Mouse (Mus musculus): Measurements from ENCODE around the gene Dkk3. TPM values are rescaled to one million over a fixed set of nuclear protein-coding genes. Genes with fewer than 3 reads are reported as not detected.
A peak's percentile ranks its signal among the peaks of the same experiment; 100 is the strongest.

Gene Dkk3
- polyA plus RNA-seq, 1 experiment from 2014 or later = 35.1 TPM

- 0 out of 2 replicates have a peak overlapping the region, but pooled peaks have one; percentile 28 for H3K27ac ChIP-seq (ENCODE audit: low read length)
- ATAC-seq = peak; percentile 47
- no peaks in the 10 kb centered on the region for H3K36me3 ChIP-seq (ENCODE audit: control insufficient read depth, insufficient read depth, low read length)
- peak overlapping the region; percentile 39 for H3K4me3 ChIP-seq (ENCODE audit: low read depth, low read length)
- 1% methylated on average over 23 of the region's 23 CpGs for WGBS
- peaks cover 11% of the 10 kb centered on the region for H3K4me1 ChIP-seq (ENCODE audit: control insufficient read depth, insufficient read depth, low read length)
- peak overlapping the region; percentile 55 for H3K9ac ChIP-seq (ENCODE audit: low read depth, low read length)
- H3K4me2 ChIP-seq (ENCODE audit: low read length) = peak overlapping the region; percentile 54
- peaks cover 14% of the 10 kb centered on the region for H3K27me3 ChIP-seq (ENCODE audit: control insufficient read depth, insufficient read depth, low read depth, low read length)
- H3K9me3 ChIP-seq (replicated peaks; ENCODE audit: control insufficient read depth, low read length, poor library complexity, severe bottlenecking) = no peaks in the 10 kb centered on the region
Observed at GRCm38 (mm10) chr7:112158316-112158741, 528 bp downstream of the Dkk3 start.

- WGBS = 13% methylated on average over 23 of the region's 23 CpGs
- H3K36me3 ChIP-seq (ENCODE audit: control insufficient read depth, insufficient read depth, low read length) = no peaks in the 10 kb centered on the region
- peaks cover 14% of the 10 kb centered on the region for H3K27me3 ChIP-seq (ENCODE audit: control insufficient read depth, insufficient read depth, low read depth, low read length)
- peak overlapping the region; percentile 54 for H3K4me2 ChIP-seq (ENCODE audit: low read length)
- H3K27ac ChIP-seq (ENCODE audit: low read length) = 0 out of 2 replicates have a peak overlapping the region, but pooled peaks have one; percentile 28
- peak overlapping the region; percentile 39 for H3K4me3 ChIP-seq (ENCODE audit: low read depth, low read length)
- peak overlapping the region; percentile 55 for H3K9ac ChIP-seq (ENCODE audit: low read depth, low read length)
- peaks cover 11% of the 10 kb centered on the region for H3K4me1 ChIP-seq (ENCODE audit: control insufficient read depth, insufficient read depth, low read length)
- peak; percentile 41 for ATAC-seq
- H3K9me3 ChIP-seq (replicated peaks; ENCODE audit: control insufficient read depth, low read length, poor library complexity, severe bottlenecking) = no peaks in the 10 kb centered on the region
Observed at GRCm38 (mm10) chr7:112157584-112158315, 1.1 kb downstream of the Dkk3 start.

GRCm38 (mm10) chr7:112155194-112155593, 3.7 kb downstream of the Dkk3 start:
- no peak for ATAC-seq
- no peaks in the 10 kb centered on the region for H3K36me3 ChIP-seq (ENCODE audit: control insufficient read depth, insufficient read depth, low read length)
- no peaks in the 10 kb centered on the region for H3K9me3 ChIP-seq (replicated peaks; ENCODE audit: control insufficient read depth, low read length, poor library complexity, severe bottlenecking)
- peaks cover 8% of the 10 kb centered on the region for H3K4me1 ChIP-seq (ENCODE audit: control insufficient read depth, insufficient read depth, low read length)
- H3K9ac ChIP-seq (ENCODE audit: low read depth, low read length) = no peak overlapping the region
- WGBS = 27% methylated on average over 1 of the region's 1 CpGs
- no peak overlapping the region for H3K4me2 ChIP-seq (ENCODE audit: low read length)
- peaks cover 14% of the 10 kb centered on the region for H3K27me3 ChIP-seq (ENCODE audit: control insufficient read depth, insufficient read depth, low read depth, low read length)
- no peak overlapping the region for H3K27ac ChIP-seq (ENCODE audit: low read length)
- no peak overlapping the region for H3K4me3 ChIP-seq (ENCODE audit: low read depth, low read length)

- no peak overlapping the region for H3K9ac ChIP-seq (ENCODE audit: low read depth, low read length)
- no peak overlapping the region for H3K4me3 ChIP-seq (ENCODE audit: low read depth, low read length)
- no peak overlapping the region for H3K4me2 ChIP-seq (ENCODE audit: low read length)
- peaks cover 8% of the 10 kb centered on the region for H3K4me1 ChIP-seq (ENCODE audit: control insufficient read depth, insufficient read depth, low read length)
- peaks cover 14% of the 10 kb centered on the region for H3K27me3 ChIP-seq (ENCODE audit: control insufficient read depth, insufficient read depth, low read depth, low read length)
- H3K27ac ChIP-seq (ENCODE audit: low read length) = no peak overlapping the region
- WGBS = 87% methylated on average over 4 of the region's 4 CpGs
- no peaks in the 10 kb centered on the region for H3K9me3 ChIP-seq (replicated peaks; ENCODE audit: control insufficient read depth, low read length, poor library complexity, severe bottlenecking)
- ATAC-seq = no peak
- no peaks in the 10 kb centered on the region for H3K36me3 ChIP-seq (ENCODE audit: control insufficient read depth, insufficient read depth, low read length)
Observed at GRCm38 (mm10) chr7:112154445-112154844, 4.4 kb downstream of the Dkk3 start.

GRCm38 (mm10) chr7:112149113-112149512, 9.7 kb downstream of the Dkk3 start:
- no peaks in the 10 kb centered on the region for H3K27me3 ChIP-seq (ENCODE audit: control insufficient read depth, insufficient read depth, low read depth, low read length)
- no peak overlapping the region for H3K9ac ChIP-seq (ENCODE audit: low read depth, low read length)
- H3K4me1 ChIP-seq (ENCODE audit: control insufficient read depth, insufficient read depth, low read length) = no peaks in the 10 kb centered on the region
- no peak overlapping the region for H3K27ac ChIP-seq (ENCODE audit: low read length)
- no peak overlapping the region for H3K4me2 ChIP-seq (ENCODE audit: low read length)
- no peaks in the 10 kb centered on the region for H3K36me3 ChIP-seq (ENCODE audit: control insufficient read depth, insufficient read depth, low read length)
- 92% methylated on average over 10 of the region's 10 CpGs for WGBS
- ATAC-seq = no peak
- H3K4me3 ChIP-seq (ENCODE audit: low read depth, low read length) = no peak overlapping the region
- no peaks in the 10 kb centered on the region for H3K9me3 ChIP-seq (replicated peaks; ENCODE audit: control insufficient read depth, low read length, poor library complexity, severe bottlenecking)

GRCm38 (mm10) chr7:112147979-112148378, 10.9 kb downstream of the Dkk3 start:
- WGBS = 87% methylated on average over 2 of the region's 2 CpGs
- no peak overlapping the region for H3K4me2 ChIP-seq (ENCODE audit: low read length)
- no peak overlapping the region for H3K9ac ChIP-seq (ENCODE audit: low read depth, low read length)
- no peak overlapping the region for H3K27ac ChIP-seq (ENCODE audit: low read length)
- H3K4me1 ChIP-seq (ENCODE audit: control insufficient read depth, insufficient read depth, low read length) = 0 out of 2 replicates have a peak, but pooled peaks cover under 1% of the 10 kb centered on the region
- H3K9me3 ChIP-seq (replicated peaks; ENCODE audit: control insufficient read depth, low read length, poor library complexity, severe bottlenecking) = no peaks in the 10 kb centered on the region
- no peaks in the 10 kb centered on the region for H3K36me3 ChIP-seq (ENCODE audit: control insufficient read depth, insufficient read depth, low read length)
- no peaks in the 10 kb centered on the region for H3K27me3 ChIP-seq (ENCODE audit: control insufficient read depth, insufficient read depth, low read depth, low read length)
- no peak for ATAC-seq
- H3K4me3 ChIP-seq (ENCODE audit: low read depth, low read length) = no peak overlapping the region

GRCm38 (mm10) chr7:112144646-112145179, 14.1 kb downstream of the Dkk3 start:
- H3K27ac ChIP-seq (ENCODE audit: low read length) = no peak overlapping the region
- WGBS = 35% methylated on average over 11 of the region's 11 CpGs
- no peaks in the 10 kb centered on the region for H3K27me3 ChIP-seq (ENCODE audit: control insufficient read depth, insufficient read depth, low read depth, low read length)
- H3K4me1 ChIP-seq (ENCODE audit: control insufficient read depth, insufficient read depth, low read length) = 0 out of 2 replicates have a peak, but pooled peaks cover 2% of the 10 kb centered on the region
- H3K4me2 ChIP-seq (ENCODE audit: low read length) = no peak overlapping the region
- H3K9ac ChIP-seq (ENCODE audit: low read depth, low read length) = no peak overlapping the region
- no peak overlapping the region for H3K4me3 ChIP-seq (ENCODE audit: low read depth, low read length)
- ATAC-seq = no peak
- no peaks in the 10 kb centered on the region for H3K9me3 ChIP-seq (replicated peaks; ENCODE audit: control insufficient read depth, low read length, poor library complexity, severe bottlenecking)
- no peaks in the 10 kb centered on the region for H3K36me3 ChIP-seq (ENCODE audit: control insufficient read depth, insufficient read depth, low read length)

- Histone ChIP-seq H3K27ac (ENCODE audit: low read length) (no peak overlapping the region), H3K4me1 (ENCODE audit: control insufficient read depth, insufficient read depth, low read length) (0 out of 2 replicates have a peak, but pooled peaks cover 2% of the 10 kb centered on the region), H3K9ac (ENCODE audit: low read depth, low read length) (no peak overlapping the region), H3K36me3 (ENCODE audit: control insufficient read depth, insufficient read depth, low read length) (no peaks in the 10 kb centered on the region), H3K27me3 (ENCODE audit: control insufficient read depth, insufficient read depth, low read depth, low read length) (no peaks in the 10 kb centered on the region), H3K9me3 (replicated peaks; ENCODE audit: control insufficient read depth, low read length, poor library complexity, severe bottlenecking) (no peaks in the 10 kb centered on the region), H3K4me2 (ENCODE audit: low read length) (no peak overlapping the region), H3K4me3 (ENCODE audit: low read depth, low read length) (no peak overlapping the region)
- 53% methylated on average over 4 of the region's 4 CpGs for WGBS
- no peak for ATAC-seq
Observed at GRCm38 (mm10) chr7:112143978-112144377, 14.9 kb downstream of the Dkk3 start.

- Histone ChIP-seq H3K4me2 (ENCODE audit: low read length) (no peak overlapping the region), H3K9ac (ENCODE audit: low read depth, low read length) (no peak overlapping the region), H3K27ac (ENCODE audit: low read length) (0 out of 2 replicates have a peak overlapping the region, but pooled peaks have one; percentile 22), H3K4me3 (ENCODE audit: low read depth, low read length) (no peak overlapping the region), H3K4me1 (ENCODE audit: control insufficient read depth, insufficient read depth, low read length) (0 out of 2 replicates have a peak, but pooled peaks cover 2% of the 10 kb centered on the region), H3K36me3 (ENCODE audit: control insufficient read depth, insufficient read depth, low read length) (no peaks in the 10 kb centered on the region), H3K27me3 (ENCODE audit: control insufficient read depth, insufficient read depth, low read depth, low read length) (no peaks in the 10 kb centered on the region), H3K9me3 (replicated peaks; ENCODE audit: control insufficient read depth, low read length, poor library complexity, severe bottlenecking) (no peaks in the 10 kb centered on the region)
- 58% methylated on average over 7 of the region's 7 CpGs for WGBS
- no peak for ATAC-seq
Observed at GRCm38 (mm10) chr7:112143090-112143500, 15.8 kb downstream of the Dkk3 start.

Measured in midbrain, embryonic 16.5 days (tissue).